Mouse (Mus musculus) ovary, adult 2 months (tissue): ENCODE measurements around the gene Oca2. TPM values are rescaled to one million over a fixed set of nuclear protein-coding genes. Genes with fewer than 3 reads are reported as not detected.

Experiments used
- polyA plus RNA-seq: library from polyadenylated mRNA; depleted of rRNA; stranded (reverse); fragments of >200 nt; gene quantifications from 2 replicates; pipeline ENCODE4 v1.2.3, GENCODE M21; 2012; rRNA removed

The Oca2 gene
- polyA plus RNA-seq = 7.4 and 10.3 TPM in 2 replicates

DNA sequence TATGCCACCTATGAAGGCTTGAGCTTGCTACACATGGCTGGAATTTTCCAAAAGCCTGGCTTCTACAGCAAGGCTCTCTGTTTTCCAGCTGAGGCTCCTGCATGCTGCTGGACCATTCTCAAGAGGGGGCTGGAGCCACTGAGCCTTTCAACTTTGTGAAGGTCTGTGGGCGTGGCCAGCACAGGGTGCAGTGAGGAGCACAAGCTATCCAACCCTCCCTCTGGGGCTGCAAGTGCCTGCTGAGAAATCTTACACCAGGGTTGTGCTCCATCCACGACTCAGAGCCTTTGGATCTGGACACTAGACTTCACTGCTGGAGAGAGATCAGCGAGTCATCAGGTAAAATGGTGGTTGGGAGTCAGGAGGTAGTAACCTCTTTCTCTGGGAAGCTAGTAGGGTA lies at the start of gene Oca2:
Oca2 (plus strand) TSS at position 218 of the 400 bp plus-strand sequence.

Other genes starting within 250 kb of the Oca2 start
- 7.0 and 8.3 TPM in 2 replicates for gene Nipa1, start 219.8 kb upstream of the Oca2 start, polyA plus RNA-seq
- 18.1 and 20.4 TPM in 2 replicates for gene Herc2, start 189.6 kb upstream of the Oca2 start, polyA plus RNA-seq